Mouse (Mus musculus): ENCODE data around the gene Clasp2. TPM values are rescaled to one million over a fixed set of nuclear protein-coding genes. Genes with fewer than 3 reads are reported as not detected.
"Not testable (repeated sequence)": the region's sequence is repeated elsewhere in the genome, so short reads cannot be mapped to it uniquely, and the experiment has no call there.

The Clasp2 gene
- polyA plus RNA-seq, 1 experiment: not detected

DNA sequence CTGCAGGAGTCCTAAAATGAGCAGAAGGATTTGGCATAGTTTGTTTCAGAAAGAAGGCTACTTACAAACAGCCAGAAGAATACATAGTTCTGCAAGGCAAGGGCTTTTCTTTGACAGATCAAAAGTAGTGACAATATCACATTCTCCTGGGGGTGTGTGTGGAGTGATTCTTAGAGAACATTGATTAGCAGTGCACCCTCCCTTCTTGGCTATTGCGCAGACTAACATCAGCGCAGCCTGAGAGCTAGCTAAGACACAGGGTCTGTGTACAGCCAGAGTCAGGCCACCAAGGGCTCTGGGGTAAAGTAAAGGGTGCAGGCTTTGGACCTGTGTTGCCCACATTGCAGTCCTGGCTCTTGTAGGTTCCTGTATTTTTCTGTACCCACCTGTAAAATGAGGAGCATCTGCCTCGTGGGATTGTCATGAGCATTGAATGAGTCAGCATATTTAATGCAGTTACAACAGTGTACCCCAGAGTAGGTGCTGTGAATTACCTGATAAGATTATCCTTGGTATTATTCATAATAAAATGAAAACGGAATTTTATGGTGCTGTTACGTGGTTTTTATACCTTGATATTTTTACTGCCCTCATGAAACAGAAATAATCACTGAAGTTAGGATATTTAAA, 122.2 kb downstream of the Clasp2 start:
- WGBS: 84% methylated on average over 5 of the region's 5 CpGs
- H3K4me3 ChIP-seq (ENCODE audit: insufficient read depth, low read depth, low read length): no peak overlapping the region
- peaks cover 4% of the 10 kb centered on the region; the same call in 1 of the 2 replicates for H3K4me1 ChIP-seq (ENCODE audit: control insufficient read depth, insufficient read depth, low read length)
- TF ChIP-seq POLR2A (IDR thresholded peaks at IDR 0.05; ENCODE audit: insufficient read depth, low read depth, low read length): no peak
- TF ChIP-seq CTCF (IDR thresholded peaks at IDR 0.05; ENCODE audit: insufficient read depth, low read depth, low read length): no peak
- no peak overlapping the region for H3K27ac ChIP-seq (ENCODE audit: insufficient read depth, low read depth, low read length)

DNA sequence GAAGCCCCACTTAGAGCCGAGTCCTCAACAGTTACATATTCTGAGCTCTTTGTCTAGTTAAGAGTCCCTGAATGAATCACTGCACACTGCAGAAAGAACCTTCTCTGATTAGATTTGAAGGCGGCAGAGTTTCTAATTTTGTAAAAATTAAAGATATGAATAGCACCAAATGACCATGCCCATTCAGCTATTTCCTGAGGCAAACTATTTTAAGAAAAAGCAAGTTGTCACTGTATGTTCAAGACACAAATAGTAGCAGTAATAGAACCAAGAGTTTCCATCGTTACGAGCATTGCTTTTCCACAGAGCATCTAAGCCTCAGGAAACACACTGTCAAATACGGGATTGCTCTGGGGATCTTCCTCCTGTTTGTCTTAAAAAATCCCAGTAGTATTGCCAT, 126.7 kb downstream of the Clasp2 start:
- TF ChIP-seq POLR2A (IDR thresholded peaks at IDR 0.05; ENCODE audit: insufficient read depth, low read depth, low read length): no peak
- no peak for TF ChIP-seq CTCF (IDR thresholded peaks at IDR 0.05; ENCODE audit: insufficient read depth, low read depth, low read length)
- Histone ChIP-seq H3K27ac (ENCODE audit: insufficient read depth, low read depth, low read length) (0 out of 2 replicates have a peak overlapping the region, but pooled peaks have one; percentile 51), H3K4me3 (ENCODE audit: insufficient read depth, low read depth, low read length) (no peak overlapping the region), H3K4me1 (ENCODE audit: control insufficient read depth, insufficient read depth, low read length) (peaks cover 7% of the 10 kb centered on the region; the same call in 1 of the 2 replicates)
- 27% methylated on average over 5 of the region's 5 CpGs for WGBS

DNA sequence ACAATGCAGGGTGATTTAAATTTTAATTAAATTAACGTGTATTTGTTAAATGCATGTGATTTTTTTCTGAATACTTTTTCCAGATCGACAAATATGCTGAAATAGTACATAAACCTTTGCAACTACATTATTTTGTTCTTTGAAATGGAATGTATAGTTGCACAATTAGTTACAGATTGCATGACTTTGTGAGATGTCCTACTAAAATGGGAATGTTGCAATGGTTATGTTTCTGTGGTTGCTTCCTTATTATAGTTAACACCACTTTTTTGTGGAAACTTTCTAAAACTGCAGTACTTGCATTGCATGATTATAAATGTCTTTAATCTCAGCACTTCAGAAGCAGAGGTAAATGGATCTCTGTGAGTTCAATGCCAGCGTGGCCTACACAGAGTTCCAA, 153.6 kb downstream of the Clasp2 start:
- Histone ChIP-seq H3K4me1 (ENCODE audit: control insufficient read depth, insufficient read depth, low read length) (no peaks in the 10 kb centered on the region), H3K4me3 (ENCODE audit: insufficient read depth, low read depth, low read length) (no peak overlapping the region), H3K27ac (ENCODE audit: insufficient read depth, low read depth, low read length) (no peak overlapping the region)
- WGBS: 93% methylated on average over 3 of the region's 3 CpGs
- TF ChIP-seq POLR2A (IDR thresholded peaks at IDR 0.05; ENCODE audit: insufficient read depth, low read depth, low read length) (no peak), CTCF (IDR thresholded peaks at IDR 0.05; ENCODE audit: insufficient read depth, low read depth, low read length) (no peak)

DNA sequence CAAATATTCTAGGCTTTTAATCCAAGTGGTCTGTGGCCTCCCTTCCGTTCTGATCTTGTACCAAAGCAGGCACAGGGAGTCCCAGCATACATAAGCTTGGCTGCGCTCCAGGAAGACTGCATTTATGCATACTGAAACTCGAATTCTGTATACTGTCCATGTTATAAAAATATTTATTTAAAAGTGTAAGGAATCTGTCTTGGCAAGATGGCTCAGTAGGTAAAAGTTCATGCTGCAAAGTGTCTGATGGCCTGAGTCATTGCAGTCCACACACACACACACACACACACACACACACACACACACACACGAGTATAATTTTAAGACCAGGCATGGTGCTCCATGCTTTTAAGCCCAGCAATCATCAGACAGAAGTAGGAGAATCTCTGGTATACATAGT, 161.9 kb downstream of the Clasp2 start:
- Histone ChIP-seq H3K4me1 (ENCODE audit: control insufficient read depth, insufficient read depth, low read length) (no peaks in the 10 kb centered on the region), H3K27ac (ENCODE audit: insufficient read depth, low read depth, low read length) (no peak overlapping the region), H3K4me3 (ENCODE audit: insufficient read depth, low read depth, low read length) (no peak overlapping the region)
- WGBS: 64% methylated on average over 4 of the region's 4 CpGs
- TF ChIP-seq POLR2A (IDR thresholded peaks at IDR 0.05; ENCODE audit: insufficient read depth, low read depth, low read length) (no peak), CTCF (IDR thresholded peaks at IDR 0.05; ENCODE audit: insufficient read depth, low read depth, low read length) (no peak)

DNA sequence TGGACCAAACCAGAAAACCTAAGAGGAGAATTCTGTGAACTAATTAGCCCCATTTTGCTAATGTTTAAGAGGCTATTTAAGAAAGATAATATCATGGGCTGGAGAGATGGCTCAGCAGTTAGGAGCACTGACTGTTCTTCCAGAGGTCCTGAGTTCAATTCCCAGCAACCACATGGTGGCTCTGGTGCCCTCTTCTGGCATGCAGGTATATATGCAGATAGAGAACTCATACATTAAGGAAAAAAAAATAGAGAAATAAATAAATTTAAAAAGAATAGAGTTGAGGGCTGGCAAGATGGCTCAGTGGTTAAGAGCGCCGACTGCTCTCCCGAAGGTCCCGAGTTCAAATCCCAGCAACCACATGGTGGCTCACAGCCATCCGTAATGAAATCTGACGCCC, 163.0 kb downstream of the Clasp2 start:
- not testable (repeated sequence) for H3K27ac ChIP-seq (ENCODE audit: insufficient read depth, low read depth, low read length); H3K4me3 ChIP-seq (ENCODE audit: insufficient read depth, low read depth, low read length); H3K4me1 ChIP-seq (ENCODE audit: control insufficient read depth, insufficient read depth, low read length)
- WGBS: 96% methylated on average over 6 of the region's 6 CpGs

DNA sequence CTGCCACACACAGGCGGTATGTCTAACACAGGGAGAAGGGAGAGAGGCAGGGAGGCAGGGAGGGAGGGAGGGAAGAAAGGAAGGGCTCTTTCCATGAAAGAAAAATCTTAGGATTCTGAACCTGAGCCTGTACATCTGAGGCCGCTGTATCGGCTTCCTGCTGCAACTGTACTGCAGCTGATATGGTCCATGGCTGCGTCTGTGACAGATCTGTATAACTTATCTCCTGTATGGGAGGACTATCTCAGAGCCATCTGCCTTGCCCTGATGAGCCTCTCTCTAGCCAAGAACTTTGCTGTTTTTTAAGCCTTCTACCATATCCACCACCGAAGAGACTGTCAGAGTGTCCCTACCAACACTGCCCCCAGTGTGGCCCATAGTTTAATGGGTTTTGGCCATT, 174.5 kb downstream of the Clasp2 start:
- Histone ChIP-seq H3K27ac (ENCODE audit: insufficient read depth, low read depth, low read length) (no peak overlapping the region), H3K4me3 (ENCODE audit: insufficient read depth, low read depth, low read length) (no peak overlapping the region), H3K4me1 (ENCODE audit: control insufficient read depth, insufficient read depth, low read length) (no peaks in the 10 kb centered on the region)
- WGBS: 96% methylated on average over 5 of the region's 5 CpGs
- TF ChIP-seq POLR2A (IDR thresholded peaks at IDR 0.05; ENCODE audit: insufficient read depth, low read depth, low read length) (no peak), CTCF (IDR thresholded peaks at IDR 0.05; ENCODE audit: insufficient read depth, low read depth, low read length) (no peak)

DNA sequence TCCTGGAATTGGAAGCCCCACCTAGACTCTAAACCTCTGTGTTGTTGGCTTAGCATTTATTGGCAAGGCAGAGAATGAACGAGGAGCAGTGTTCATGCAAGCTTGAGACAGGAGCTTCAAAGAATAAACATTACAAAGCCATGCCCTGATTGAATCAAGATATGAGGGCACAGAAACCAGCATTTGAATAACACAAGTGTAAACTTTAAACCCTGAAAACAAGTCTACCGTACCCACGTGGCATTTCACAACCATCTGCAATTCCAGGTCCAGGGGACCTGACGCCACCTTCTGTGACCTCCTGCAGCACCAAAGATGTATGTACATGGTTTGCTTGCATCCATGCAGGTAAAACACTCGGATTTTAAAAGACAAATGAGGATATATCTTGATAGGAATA, 181.4 kb downstream of the Clasp2 start:
- WGBS: 95% methylated on average over 5 of the region's 5 CpGs
- H3K4me1 ChIP-seq (ENCODE audit: control insufficient read depth, insufficient read depth, low read length): no peaks in the 10 kb centered on the region
- no peak overlapping the region for H3K4me3 ChIP-seq (ENCODE audit: insufficient read depth, low read depth, low read length)
- no peak for TF ChIP-seq CTCF (IDR thresholded peaks at IDR 0.05; ENCODE audit: insufficient read depth, low read depth, low read length)
- TF ChIP-seq POLR2A (IDR thresholded peaks at IDR 0.05; ENCODE audit: insufficient read depth, low read depth, low read length): no peak
- H3K27ac ChIP-seq (ENCODE audit: insufficient read depth, low read depth, low read length): no peak overlapping the region

DNA sequence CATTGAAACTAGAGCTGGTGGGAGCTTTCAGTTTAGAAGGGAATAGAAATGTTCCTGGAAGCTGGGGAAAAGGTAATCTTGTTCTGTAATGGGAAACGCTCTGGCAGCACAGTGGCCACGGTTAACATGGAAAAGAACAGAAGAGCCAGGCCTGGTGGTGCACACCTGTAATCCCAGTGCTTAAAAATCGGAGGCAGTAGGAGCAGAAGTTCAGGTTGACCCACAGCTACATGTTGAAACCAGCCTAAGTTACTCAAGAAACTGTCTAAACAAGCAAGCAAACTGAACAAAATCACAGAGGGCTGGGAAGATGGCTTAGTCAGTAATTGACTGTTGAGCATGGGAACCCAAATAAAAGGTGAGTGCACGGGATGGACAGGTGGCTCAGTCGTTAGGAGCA, 183.6 kb downstream of the Clasp2 start:
- 92% methylated on average over 5 of the region's 5 CpGs for WGBS
- TF ChIP-seq POLR2A (IDR thresholded peaks at IDR 0.05; ENCODE audit: insufficient read depth, low read depth, low read length) (no peak), CTCF (IDR thresholded peaks at IDR 0.05; ENCODE audit: insufficient read depth, low read depth, low read length) (no peak)
- H3K4me1 ChIP-seq (ENCODE audit: control insufficient read depth, insufficient read depth, low read length): no peaks in the 10 kb centered on the region
- H3K27ac ChIP-seq (ENCODE audit: insufficient read depth, low read depth, low read length): no peak overlapping the region
- H3K4me3 ChIP-seq (ENCODE audit: insufficient read depth, low read depth, low read length): no peak overlapping the region

DNA sequence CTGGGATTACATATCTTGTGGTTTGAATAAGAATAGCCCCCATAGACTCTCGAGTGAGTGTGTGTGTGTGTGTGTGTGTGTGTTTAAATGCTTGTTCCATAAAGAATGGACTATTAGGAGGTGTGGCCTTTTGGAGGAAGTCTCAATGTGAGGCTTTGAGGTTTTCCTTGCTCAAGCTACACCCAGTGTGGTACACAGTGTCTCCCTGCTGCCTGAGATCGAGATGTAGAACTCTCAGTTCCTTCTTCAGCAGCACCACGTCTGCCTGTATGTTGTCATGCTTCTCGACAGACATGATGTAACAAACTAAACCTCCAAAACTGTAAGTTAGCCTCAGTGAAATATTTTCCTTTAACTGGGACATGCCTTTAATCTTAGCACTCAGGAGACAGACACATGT, 187.3 kb downstream of the Clasp2 start:
- WGBS: 87% methylated on average over 4 of the region's 4 CpGs
- no peak overlapping the region for H3K27ac ChIP-seq (ENCODE audit: insufficient read depth, low read depth, low read length)

DNA sequence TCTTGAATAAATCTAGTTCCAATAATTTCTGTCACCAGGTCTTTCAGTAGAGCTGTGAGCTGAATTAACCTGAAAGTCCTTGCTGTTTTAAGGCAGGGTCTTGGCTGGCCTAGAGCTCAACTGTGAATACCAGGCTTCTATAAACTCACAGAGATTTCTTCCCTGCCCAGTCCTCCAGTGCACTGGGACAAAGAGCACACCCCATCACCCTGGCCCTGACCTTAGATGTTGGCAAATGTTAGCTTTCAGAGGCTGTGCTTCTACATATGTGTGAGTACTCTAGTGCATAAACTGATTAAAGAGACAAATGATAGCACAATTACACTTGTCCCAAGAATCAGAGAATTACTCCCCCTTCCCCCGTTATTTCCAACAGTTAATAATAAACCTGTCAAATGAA, 188.4 kb downstream of the Clasp2 start:
- 49% methylated on average over 1 of the region's 1 CpGs for WGBS
- TF ChIP-seq CTCF (IDR thresholded peaks at IDR 0.05; ENCODE audit: insufficient read depth, low read depth, low read length): no peak
- TF ChIP-seq POLR2A (IDR thresholded peaks at IDR 0.05; ENCODE audit: insufficient read depth, low read depth, low read length): no peak
- Histone ChIP-seq H3K4me1 (ENCODE audit: control insufficient read depth, insufficient read depth, low read length) (peaks cover 8% of the 10 kb centered on the region), H3K27ac (ENCODE audit: insufficient read depth, low read depth, low read length) (no peak overlapping the region), H3K4me3 (ENCODE audit: insufficient read depth, low read depth, low read length) (no peak overlapping the region)

More for the DNA sequence above, 187.3 kb downstream of the Clasp2 start:
- Histone ChIP-seq H3K4me1 (ENCODE audit: control insufficient read depth, insufficient read depth, low read length) (peaks cover 8% of the 10 kb centered on the region), H3K4me3 (ENCODE audit: insufficient read depth, low read depth, low read length) (no peak overlapping the region)
- no peak for TF ChIP-seq POLR2A (IDR thresholded peaks at IDR 0.05; ENCODE audit: insufficient read depth, low read depth, low read length)
- TF ChIP-seq CTCF (IDR thresholded peaks at IDR 0.05; ENCODE audit: insufficient read depth, low read depth, low read length): no peak

All from olfactory bulb, adult 2 months (tissue).